Mouse (Mus musculus) stomach, postnatal 0 days (tissue): ENCODE data around the gene Sap25. TPM values are rescaled to one million over a fixed set of nuclear protein-coding genes. Genes with fewer than 3 reads are reported as not detected.
A peak's percentile ranks its signal among the peaks of the same experiment; 100 is the strongest.
"Not testable (repeated sequence)": the region's sequence is repeated elsewhere in the genome, so short reads cannot be mapped to it uniquely, and the experiment has no call there.

ENCODE experiments used
- ATAC-seq: fragments of 200-750 bp; cut with Nextera tagmentation; 2 replicates; pipeline ENCODE4 v1.8.0; 2017; ENCODE audit not compliant: low FRiP score, low TSS enrichment
- DNase-seq: peaks from one replicate; pipeline ENCODE4 v3.0.0-alpha.2; 2016; ENCODE audit warnings: low spot score
- H3K27ac ChIP-seq: fragments of 300-500 bp; sonication (generic); replicated peaks from 2 replicates; pipeline ENCODE4 v1.5.1; 2014; ENCODE audit warnings: mild to moderate bottlenecking, control low read depth
- H3K27me3 ChIP-seq: fragments of 300-500 bp; sonication (generic); 2 replicates; pipeline ENCODE4 v1.6.1; 2014; ENCODE audit warnings: low read length; ENCODE audit not compliant: control insufficient read depth, insufficient read depth
- H3K36me3 ChIP-seq: fragments of 300-500 bp; sonication (generic); 2 replicates; pipeline ENCODE4 v1.6.1; 2014; ENCODE audit warnings: low read length, mixed read lengths; ENCODE audit not compliant: control insufficient read depth, insufficient read depth
- H3K4me1 ChIP-seq: fragments of 300-500 bp; sonication (generic); replicated peaks from 2 replicates; pipeline ENCODE4 v1.6.1; 2014; ENCODE audit warnings: antibody characterized with exemption; ENCODE audit not compliant: control insufficient read depth, insufficient read depth
- H3K4me2 ChIP-seq: fragments of 300-500 bp; sonication (generic); replicated peaks from 2 replicates; pipeline ENCODE4 v1.6.1; 2014; ENCODE audit warnings: low read depth, mild to moderate bottlenecking, control low read depth, moderate library complexity
- H3K4me3 ChIP-seq: fragments of 300-500 bp; sonication (generic); 2 replicates; pipeline ENCODE4 v1.5.1; 2014; ENCODE audit warnings: low read depth, low read length, control low read depth
- H3K9ac ChIP-seq: fragments of 300-500 bp; sonication (generic); 2 replicates; pipeline ENCODE4 v1.6.1; 2014; ENCODE audit warnings: mild to moderate bottlenecking, low read length, control low read depth, mixed read lengths
- H3K9me3 ChIP-seq: fragments of 300-500 bp; sonication (generic); 2 replicates; pipeline ENCODE4 v1.6.1; 2016; ENCODE audit warnings: low read length; ENCODE audit not compliant: control insufficient read depth
- CTCF ChIP-seq: IDR thresholded peaks from 2 replicates; pipeline ENCODE4 v1.5.1; 2016; ENCODE audit warnings: antibody characterized with exemption, low read depth, mild to moderate bottlenecking, moderate library complexity
- EP300 ChIP-seq: optimal IDR thresholded peaks from 2 replicates; pipeline ENCODE3; 2016; ENCODE audit warnings: antibody characterized with exemption
- WGBS: fragments of 180-500 bp; shearing (Covaris S2); extraction: QIAGEN DNeasy Blood & Tissue Kit; methylation state at CpG from one replicate; pipeline ENCODE4 v1.1.7; 2014; 5-methylcytosine and 5-hydroxymethylcytosine counted together
- polyA plus RNA-seq: library from polyadenylated mRNA; unstranded; fragments of >200 nt; fragmentation: Nextera tagmentation; extraction: Ambion mirVana; gene quantifications from 2 replicates; pipeline ENCODE4 v1.2.1, GENCODE M21; 2015

Gene Sap25
- polyA plus RNA-seq, 1 experiment from 2014 or later = 3.7 TPM

DNA sequence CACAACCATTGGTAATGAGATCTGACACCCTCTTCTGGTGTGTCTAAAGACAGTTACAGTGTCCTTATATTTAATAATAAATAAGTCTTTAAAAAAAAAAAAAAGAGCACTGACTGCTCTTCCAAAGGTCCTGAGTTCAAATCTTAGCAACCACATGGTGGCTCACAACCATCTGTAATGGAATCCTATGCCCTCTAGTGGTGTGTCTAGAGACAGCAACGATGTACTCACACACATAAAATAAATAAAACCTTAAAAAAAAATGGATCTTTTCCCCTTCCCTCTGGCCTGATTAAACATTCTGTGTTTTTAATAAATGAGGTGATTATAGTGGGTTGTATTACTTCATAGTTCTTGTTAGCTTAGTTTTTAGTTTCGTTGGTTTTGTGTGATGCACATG, 26.2 kb upstream of the Sap25 start:
- not testable (repeated sequence) for H3K4me3 ChIP-seq, DNase-seq, H3K4me2 ChIP-seq, H3K36me3 ChIP-seq, H3K9ac ChIP-seq, H3K27me3 ChIP-seq, H3K27ac ChIP-seq, H3K9me3 ChIP-seq, ATAC-seq, H3K4me1 ChIP-seq
- TF ChIP-seq CTCF = peak; percentile 40
- WGBS = 63% methylated on average over 2 of the region's 2 CpGs

DNA sequence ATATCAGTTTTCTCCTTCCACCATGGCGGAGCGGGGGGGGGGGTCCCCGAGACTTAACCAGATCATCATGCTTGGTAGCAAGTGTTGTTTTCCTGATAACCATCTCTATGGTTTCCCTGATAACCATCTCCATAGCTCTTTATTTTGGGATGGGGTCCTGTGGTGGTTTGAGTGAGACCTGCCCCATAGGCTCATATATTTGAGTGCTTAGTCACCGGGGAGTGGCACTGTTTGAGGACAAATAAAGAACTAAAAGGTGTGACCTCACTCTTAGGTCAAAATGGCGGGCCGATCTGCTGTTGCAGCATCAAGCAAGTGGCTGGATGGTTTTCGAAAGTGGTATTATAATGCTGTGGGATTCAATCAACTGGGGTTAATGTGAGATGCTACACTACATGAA, 25.8 kb upstream of the Sap25 start:
- TF ChIP-seq EP300 = no peak
- TF ChIP-seq CTCF = no peak
- H3K4me1 ChIP-seq = peaks cover 10% of the 10 kb centered on the region
- H3K36me3 ChIP-seq = no peaks in the 10 kb centered on the region
- no peaks in the 10 kb centered on the region for H3K27me3 ChIP-seq
- DNase-seq (peak; percentile 54), ATAC-seq (0 out of 2 replicates have a peak, but pooled peaks have one; percentile 28)
- H3K4me2 ChIP-seq = no peak overlapping the region
- WGBS = 68% methylated on average over 7 of the region's 7 CpGs
- H3K9me3 ChIP-seq = no peaks in the 10 kb centered on the region
- no peak overlapping the region for H3K4me3 ChIP-seq
- H3K27ac ChIP-seq = no peak overlapping the region
- H3K9ac ChIP-seq = no peak overlapping the region

DNA sequence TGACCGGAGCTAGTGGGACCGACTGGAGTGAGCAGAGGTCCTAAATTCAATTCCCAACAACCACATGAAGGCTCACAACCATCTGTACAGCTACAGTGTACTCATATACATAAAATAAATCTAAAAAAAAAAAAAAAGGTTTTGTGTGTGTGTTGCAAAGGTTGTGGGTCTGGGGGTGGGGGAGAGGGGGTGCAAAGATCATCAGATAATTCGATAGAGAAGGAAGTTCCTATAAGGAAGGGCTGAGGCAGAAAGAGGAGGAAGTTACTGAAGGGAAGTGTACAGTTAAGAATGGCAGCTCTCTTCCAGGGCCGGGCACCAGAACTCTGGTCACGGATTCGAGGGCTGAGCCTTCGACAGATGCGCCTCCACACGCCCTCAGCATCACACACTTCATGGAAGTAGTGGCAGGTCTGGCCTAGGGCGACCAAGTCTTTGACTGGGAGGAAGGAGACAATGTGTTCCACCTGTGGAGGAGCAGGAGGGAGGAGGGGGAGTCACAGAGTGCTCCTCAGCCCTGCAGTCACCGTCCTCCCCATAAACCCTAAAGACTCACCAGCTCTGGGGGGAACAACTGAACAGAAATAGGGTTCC, 17.1 kb upstream of the Sap25 start:
- ATAC-seq (no peak), DNase-seq (no peak)
- H3K4me3 ChIP-seq = no peak overlapping the region
- H3K36me3 ChIP-seq = no peaks in the 10 kb centered on the region
- H3K27ac ChIP-seq = no peak overlapping the region
- no peak for TF ChIP-seq CTCF
- no peak for TF ChIP-seq EP300
- H3K9me3 ChIP-seq = no peaks in the 10 kb centered on the region
- 74% methylated on average over 11 of the region's 11 CpGs for WGBS
- no peaks in the 10 kb centered on the region for H3K4me1 ChIP-seq
- no peak overlapping the region for H3K4me2 ChIP-seq
- H3K27me3 ChIP-seq = no peaks in the 10 kb centered on the region
- H3K9ac ChIP-seq = no peak overlapping the region

DNA sequence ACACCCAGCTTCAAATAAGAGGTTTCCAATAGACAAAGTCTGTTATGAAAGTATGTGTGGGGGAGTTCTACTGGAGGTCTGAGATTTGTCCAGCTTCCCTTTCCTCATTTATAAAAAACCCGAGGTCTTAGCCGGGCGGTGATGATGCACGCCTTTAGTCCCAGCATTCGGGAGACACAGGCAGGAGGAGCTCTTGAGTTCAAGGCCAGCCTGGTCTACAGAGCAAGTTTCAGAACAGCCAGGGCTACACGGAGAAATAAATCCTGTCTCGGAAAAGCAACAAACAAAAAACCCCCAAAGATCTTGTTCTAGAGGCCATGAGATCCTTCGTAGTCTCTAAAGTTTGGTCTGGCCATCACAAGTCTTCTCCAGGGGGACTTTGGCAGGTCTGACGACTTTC, 13.1 kb upstream of the Sap25 start:
- no peaks in the 10 kb centered on the region for H3K27me3 ChIP-seq
- TF ChIP-seq CTCF (peak; percentile 54), EP300 (no peak)
- H3K4me2 ChIP-seq = peak overlapping the region; percentile 52
- H3K4me3 ChIP-seq = peak overlapping the region; percentile 45
- ATAC-seq (no peak), DNase-seq (no peak)
- WGBS = under 1% methylated on average over 9 of the region's 9 CpGs
- H3K27ac ChIP-seq = peak overlapping the region; percentile 87
- peaks cover 8% of the 10 kb centered on the region for H3K4me1 ChIP-seq
- H3K9me3 ChIP-seq = no peaks in the 10 kb centered on the region
- no peaks in the 10 kb centered on the region for H3K36me3 ChIP-seq
- peak overlapping the region; percentile 52 for H3K9ac ChIP-seq

DNA sequence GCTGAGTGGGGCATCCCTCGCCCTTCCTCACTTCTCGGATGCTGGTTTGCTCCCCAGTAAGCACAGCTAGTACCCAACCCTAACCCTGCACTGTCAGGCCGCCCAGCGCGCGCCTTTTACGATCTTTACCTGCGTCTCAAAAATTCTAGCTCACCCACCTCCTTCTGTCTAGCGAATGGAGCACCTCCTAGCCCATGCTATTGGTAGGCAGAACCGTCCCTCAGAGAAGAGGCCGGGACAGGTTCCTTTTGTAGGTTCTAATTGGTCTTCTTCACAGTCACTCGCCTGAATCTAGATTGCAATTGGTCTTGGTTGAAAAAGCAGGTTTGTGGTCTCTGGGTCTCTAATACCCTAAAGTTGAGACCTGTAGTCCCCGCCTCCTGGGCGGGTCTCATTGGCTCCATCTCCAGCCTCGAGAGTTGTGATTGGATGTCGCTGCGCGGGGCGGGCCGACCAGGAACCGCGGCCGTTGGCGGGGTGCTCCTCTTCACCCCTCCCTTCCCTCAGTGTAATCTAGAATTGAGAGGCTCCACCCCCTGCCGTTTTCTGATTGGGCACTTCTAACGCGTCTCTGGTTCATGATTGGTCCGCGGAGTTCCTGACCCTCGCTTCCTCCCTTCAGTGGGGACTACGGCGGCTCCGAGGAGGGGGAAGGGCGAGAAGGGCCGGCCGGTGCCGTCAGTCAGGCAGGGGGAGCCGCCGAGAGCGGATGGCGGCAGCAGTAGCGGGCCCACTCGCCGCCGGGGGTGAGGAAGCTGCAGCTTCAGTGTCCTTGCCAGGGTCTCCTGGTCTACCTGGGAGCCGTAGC, 12.4 kb upstream of the Sap25 start, which contains the start of the genes Fbxo24, Lrch4 and Gm20605:
Fbxo24 (minus strand) TSS at position 505 of the 808 bp plus-strand sequence.
Lrch4 (plus strand) TSS at position 624 of the 808 bp plus-strand sequence.
Gm20605 (plus strand) TSS at position 678 of the 808 bp plus-strand sequence.
- H3K4me1 ChIP-seq = peaks cover 8% of the 10 kb centered on the region

DNA sequence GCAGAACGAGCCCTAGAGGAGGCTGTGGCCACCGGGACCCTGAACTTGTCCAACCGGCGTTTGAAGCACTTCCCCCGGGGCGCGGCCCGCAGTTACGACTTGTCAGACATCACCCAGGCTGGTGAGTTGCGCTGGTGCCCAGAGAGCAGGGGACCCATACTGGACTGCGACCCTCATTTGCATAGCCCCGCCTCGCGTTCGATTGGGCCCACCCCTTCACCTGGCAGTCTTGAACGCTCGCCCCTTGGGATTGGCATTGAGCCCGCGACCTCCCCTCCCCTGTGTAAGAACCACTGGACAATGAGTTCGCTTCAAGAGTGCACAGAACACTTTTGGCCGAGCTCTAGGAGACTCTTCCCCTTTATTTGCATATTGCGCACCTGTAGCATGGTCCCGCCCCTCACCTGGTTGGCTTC, 11.8 kb upstream of the Sap25 start:
- 0% methylated on average over 20 of the region's 23 CpGs for WGBS
- no peaks in the 10 kb centered on the region for H3K9me3 ChIP-seq
- DNase-seq (peak; percentile 81), ATAC-seq (peak; percentile 11)
- peaks cover 7% of the 10 kb centered on the region; the same call in 1 of the 2 replicates for H3K36me3 ChIP-seq
- TF ChIP-seq CTCF (0 out of 2 replicates have a peak, but pooled peaks have one; percentile 0), EP300 (no peak)
- peak overlapping the region; percentile 87 for H3K9ac ChIP-seq
- peak overlapping the region; percentile 97 for H3K27ac ChIP-seq
- H3K27me3 ChIP-seq = no peaks in the 10 kb centered on the region
- peaks cover 8% of the 10 kb centered on the region for H3K4me1 ChIP-seq
- H3K4me3 ChIP-seq = peak overlapping the region; percentile 91
- peak overlapping the region; percentile 75 for H3K4me2 ChIP-seq

More for the DNA sequence above, 12.4 kb upstream of the Sap25 start, which contains the start of the genes Fbxo24, Lrch4 and Gm20605:
- peak within 1 kb of the TSS; percentile 91 for H3K4me3 ChIP-seq
- peak within 1 kb of the TSS; percentile 75 for H3K4me2 ChIP-seq
- no peaks in the 10 kb centered on the region for H3K27me3 ChIP-seq
- under 1% methylated on average over 44 of the region's 46 CpGs for WGBS
- H3K27ac ChIP-seq = peak within 1 kb of the TSS; percentile 97
- TF ChIP-seq CTCF (peak; percentile 47), EP300 (peak; percentile 91)
- H3K9ac ChIP-seq = peak within 1 kb of the TSS; percentile 87
- peak; percentile 95 for ATAC-seq
- no peaks in the 10 kb centered on the region for H3K9me3 ChIP-seq
- H3K36me3 ChIP-seq = peaks cover 2% of the 10 kb centered on the region; the same call in 1 of the 2 replicates
- DNase-seq = peak; percentile 99
